Mouse (Mus musculus): ENCODE data around the gene Rpia.

DNA sequence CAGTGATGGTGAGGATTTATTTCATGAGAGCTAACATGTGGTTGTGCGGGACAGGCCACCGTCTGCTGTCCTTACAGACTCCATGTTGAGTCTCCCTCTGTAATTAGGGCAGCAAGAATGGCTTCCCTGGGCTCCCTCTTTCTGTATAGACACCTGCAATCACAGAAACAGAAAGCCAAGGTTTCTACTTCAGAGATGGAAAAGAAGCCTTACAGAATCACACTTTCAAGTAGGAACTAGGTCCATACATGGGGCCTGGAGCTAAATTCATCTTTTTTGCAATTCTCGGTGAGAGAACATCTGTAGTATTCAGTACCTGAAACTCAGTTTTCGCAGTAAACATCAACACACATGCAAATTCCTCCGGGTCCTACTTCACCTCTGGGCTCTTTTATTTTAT is 44.3 kb downstream of the Rpia start:
- TF ChIP-seq MAX (IDR thresholded peaks at IDR 0.05) (no peak), MYOD1 (IDR thresholded peaks at IDR 0.05; ENCODE audit: control insufficient read depth, insufficient read length, low read depth) (no peak)

All from C2C12 (cell line).